8 mouse cellular contexts compared by ENCODE assay signal in the genomic region with DNA sequence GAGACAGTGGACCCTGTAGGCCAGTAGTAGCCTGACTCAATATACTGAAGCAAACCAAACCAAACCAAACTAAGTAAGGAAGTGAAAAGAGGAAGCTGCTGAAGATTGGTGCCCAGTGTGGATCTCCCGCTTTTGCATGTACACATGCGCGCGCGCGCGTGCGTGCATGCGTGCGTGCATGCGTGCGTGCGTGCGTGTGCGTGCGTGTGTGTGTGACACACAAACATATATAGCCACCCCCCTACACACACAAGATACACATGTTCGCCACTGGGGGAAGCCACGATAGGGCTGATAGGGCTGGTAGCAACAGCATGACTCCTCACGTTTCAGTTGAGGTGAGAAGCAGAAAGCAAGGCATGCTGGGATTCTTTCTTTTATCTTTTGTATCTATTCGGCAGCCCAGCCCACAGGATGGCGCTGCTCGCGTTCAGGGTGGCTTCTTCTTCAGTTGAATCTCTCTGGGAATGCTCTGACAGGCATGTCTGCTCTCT. TPM values are rescaled to one million over a fixed set of nuclear protein-coding genes. Genes with fewer than 3 reads are reported as not detected.
DNase-seq lines count a peak whose midpoint lies in the region; ATAC-seq and TF ChIP-seq lines count a peak whose summit lies in the region.

No protein-coding gene starts in this region.

- H3K27ac ChIP-seq in heart, embryonic 12.5 days (ENCODE audit: poor library complexity, severe bottlenecking) = no peak overlapping the region
- no peak overlapping the region for H3K27ac ChIP-seq in ES-E14 (ENCODE audit: insufficient read depth, low read depth, low read length, poor library complexity, severe bottlenecking)
- no peak overlapping the region for H3K27ac ChIP-seq in intestine, embryonic 14.5 days (ENCODE audit: low read depth)

- H3K4me1 ChIP-seq in heart, embryonic 12.5 days (replicated peaks) = peaks cover 20% of the 10 kb centered on the region
- H3K4me1 ChIP-seq in ES-E14 (ENCODE audit: control insufficient read depth in 2 of 2, insufficient read depth in 2 of 2, low read length in 2 of 2, poor library complexity in 1 of 2) = peaks cover 0 to 20% of the 10 kb centered on the region in 2 experiments; a peak in 2 of 4 replicates
- H3K4me1 ChIP-seq in intestine, embryonic 14.5 days (replicated peaks; ENCODE audit: control insufficient read depth, insufficient read depth, low read length) = peaks cover 5% of the 10 kb centered on the region; the same call in 1 of the 2 replicates
- H3K4me1 ChIP-seq in megakaryocyte, embryonic 14.5 days = peaks cover 10% of the 10 kb centered on the region; the same call in 1 of the 2 replicates

- intact Hi-C loops in heart, postnatal 25 days (cut with DNase I) = no loop called here

- 30% methylated on average over 23 of the region's 23 CpGs for WGBS in heart, embryonic 12.5 days
- 36% methylated on average over 23 of the region's 23 CpGs for WGBS in intestine, embryonic 14.5 days

- H3K9ac ChIP-seq in heart, embryonic 12.5 days = no peak overlapping the region
- peak overlapping the region; percentile 11 for H3K9ac ChIP-seq in ES-E14 (ENCODE audit: insufficient read depth, low read depth, low read length, poor library complexity, severe bottlenecking)
- H3K9ac ChIP-seq in intestine, embryonic 14.5 days (ENCODE audit: low read length) = no peak overlapping the region

- peaks cover 14% of the 10 kb centered on the region for H3K27me3 ChIP-seq in heart, embryonic 12.5 days (replicated peaks)
- H3K27me3 ChIP-seq in intestine, embryonic 14.5 days (replicated peaks; ENCODE audit: control insufficient read depth, insufficient read depth, low read length) = no peaks in the 10 kb centered on the region
- peaks cover 54% of the 10 kb centered on the region for H3K27me3 ChIP-seq in megakaryocyte, embryonic 14.5 days (replicated peaks)
- H3K27me3 ChIP-seq in splenic B cell, adult 2 months (ENCODE audit: control insufficient read depth, insufficient read depth, low read length, poor library complexity, severe bottlenecking) = no peaks in the 10 kb centered on the region

- peak overlapping the region; percentile 59 for H3K4me2 ChIP-seq in heart, embryonic 12.5 days
- peak overlapping the region; percentile 42 for H3K4me2 ChIP-seq in intestine, embryonic 14.5 days (ENCODE audit: low read length)

- 0 out of 2 replicates have a peak, but pooled peaks have one; percentile 43 for ATAC-seq in heart, embryonic 12.5 days (ENCODE audit: insufficient number of reproducible peaks, low FRiP score)
- ATAC-seq in intestine, embryonic 14.5 days (replicated peaks; ENCODE audit: low FRiP score, low TSS enrichment, low read depth) = no peak

- in situ Hi-C loops in ES-E14 (cut with MboI; ENCODE audit: low sequenced_read_pairs in 2 of 2, unreplicated experiment in 2 of 2) = no loop called here

- no peaks in the 10 kb centered on the region for H3K36me3 ChIP-seq in heart, embryonic 12.5 days
- no peaks in the 10 kb centered on the region for H3K36me3 ChIP-seq in ES-E14 (ENCODE audit: control insufficient read depth, insufficient read depth, low read length, poor library complexity, severe bottlenecking)
- no peaks in the 10 kb centered on the region for H3K36me3 ChIP-seq in intestine, embryonic 14.5 days (ENCODE audit: control insufficient read depth, insufficient read depth, low read length)
- no peaks in the 10 kb centered on the region for H3K36me3 ChIP-seq in megakaryocyte, embryonic 14.5 days (replicated peaks; ENCODE audit: low read length)
- no peaks in the 10 kb centered on the region for H3K36me3 ChIP-seq in splenic B cell, adult 2 months (ENCODE audit: control insufficient read depth, insufficient read depth, low read length, poor library complexity, severe bottlenecking)

- H3K4me3 ChIP-seq in heart, embryonic 12.5 days = peak overlapping the region; percentile 14; the same call in 1 of the 2 replicates
- peak overlapping the region in 1 of 2 experiments; percentile 14; a peak in 1 of 4 replicates for H3K4me3 ChIP-seq in ES-E14 (ENCODE audit: insufficient read depth in 1 of 2, low read depth in 1 of 2, low read length in 2 of 2, poor library complexity in 1 of 2, severe bottlenecking in 1 of 2)
- no peak overlapping the region; the same call in 1 of the 2 replicates for H3K4me3 ChIP-seq in intestine, embryonic 14.5 days (ENCODE audit: low read depth, low read length)
- H3K4me3 ChIP-seq in megakaryocyte, embryonic 14.5 days (replicated peaks) = peak overlapping the region; percentile 71

- H3K9me3 ChIP-seq in heart, embryonic 12.5 days (replicated peaks) = no peaks in the 10 kb centered on the region
- H3K9me3 ChIP-seq in ES-E14 (ENCODE audit: control insufficient read depth, insufficient read depth, low read depth, low read length) = no peaks in the 10 kb centered on the region
- no peaks in the 10 kb centered on the region for H3K9me3 ChIP-seq in intestine, embryonic 14.5 days (ENCODE audit: control insufficient read depth, low read length)
- peaks cover 6% of the 10 kb centered on the region for H3K9me3 ChIP-seq in megakaryocyte, embryonic 14.5 days

- no peak for DNase-seq in heart, postnatal 25 days (ENCODE audit: low spot score)
- DNase-seq in ES-E14 (ENCODE audit: low read depth, low spot score) = peak; percentile 79
- peak; percentile 73 for DNase-seq in embryo, embryonic 10.5 days (ENCODE audit: low spot score)
- DNase-seq in intestine, embryonic 14.5 days (ENCODE audit: low spot score) = no peak
- DNase-seq in splenic B cell, adult 2 months (ENCODE audit: low read depth, low spot score) = peak; percentile 94
- no peak for DNase-seq in urinary bladder, adult 18-20 months (ENCODE audit: low spot score in 2 of 2)

TF ChIP-seq in ES-E14, 5 proteins besides CTCF, POLR2A, EP300 and RAD21:
- no peak for TF ChIP-seq CHD2 (IDR thresholded peaks at IDR 0.05; ENCODE audit: low read depth, low read length)
- no peak for TF ChIP-seq ZNF384 (IDR thresholded peaks at IDR 0.05; ENCODE audit: low read depth, low read length)
- TF ChIP-seq ZC3H11A (IDR thresholded peaks at IDR 0.05; ENCODE audit: borderline replicate concordance, low read depth, low read length) = no peak
- TF ChIP-seq HCFC1 (IDR thresholded peaks at IDR 0.05; ENCODE audit: borderline replicate concordance, insufficient read depth, low read length) = peak; percentile 81; the same call in 1 of the 2 replicates
- TF ChIP-seq MAFK (IDR thresholded peaks at IDR 0.05; ENCODE audit: insufficient read depth, low read depth, low read length) = no peak

RNA-seq across cellular contexts. Expression of a gene that starts 6.4 kb away (rescaled TPM):
- 51.7 and 52.8 TPM in 2 replicates for polyA plus RNA-seq in heart, embryonic 12.5 days (2016; fragmentation: Nextera tagmentation; extraction: Ambion mirVana)
- total RNA-seq in heart, postnatal 25 days (2021) = 10 to 100 TPM; 11.3 to 11.6 TPM
- 5.1 and 8.9 TPM in 2 replicates for total RNA-seq in ES-E14 (2012; rRNA removed)
- polyA plus RNA-seq in intestine, embryonic 14.5 days (2014; fragmentation: Nextera tagmentation; extraction: Ambion mirVana) = 35.3 and 39.1 TPM in 2 replicates
- polyA plus RNA-seq in megakaryocyte, embryonic 14.5 days (2012; ENCODE audit: insufficient read depth, low replicate concordance) = 0.26 TPM in 1 of 2 replicates, not detected in the other

Comparison
In these comparisons a context has a peak if more than half of its experiments do, and no peak if none do; other contexts are left out.
1. DNase-seq: peak in ES-E14 (single experiment), embryo, embryonic 10.5 days (single experiment) and splenic B cell, adult 2 months (single experiment); none in heart, postnatal 25 days (single experiment), intestine, embryonic 14.5 days (single experiment) and urinary bladder, adult 18-20 months (0 of 2).
2. RNA of a gene that starts 6.4 kb away (polyA plus RNA-seq): 51.7 to 52.8 TPM in heart, embryonic 12.5 days and 35.3 to 39.1 TPM in intestine, embryonic 14.5 days; 0.26 TPM in megakaryocyte, embryonic 14.5 days; every median in the first group is over 10 times any median in the second.